11 mouse cellular contexts compared by ENCODE assay signal in the genomic region with DNA sequence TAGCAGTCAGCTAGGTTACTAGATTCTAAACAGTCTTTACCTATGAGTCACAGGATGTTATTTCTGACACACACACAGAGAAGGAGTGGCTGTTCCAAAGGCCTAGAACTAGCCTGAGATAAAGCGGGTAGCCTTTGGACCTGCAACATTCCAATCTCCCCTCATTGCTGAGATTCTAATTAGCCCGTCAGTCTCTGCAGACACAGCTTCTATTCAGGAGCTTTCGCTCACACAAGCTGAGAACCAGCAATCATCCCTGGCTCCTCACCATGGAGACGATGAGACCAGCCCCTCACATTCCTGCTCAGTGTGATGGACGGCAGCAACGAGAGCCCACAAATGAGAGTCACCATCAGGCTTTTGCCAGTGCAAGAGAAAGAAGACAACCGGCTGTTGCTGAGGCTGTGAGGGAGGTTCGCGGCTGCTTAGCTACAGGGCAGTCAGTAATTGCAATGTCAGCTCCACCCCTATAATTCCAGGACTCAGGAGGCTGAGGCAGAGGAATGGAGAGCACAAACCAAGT. TPM values are rescaled to one million over a fixed set of nuclear protein-coding genes. Genes with fewer than 3 reads are reported as not detected.
DNase-seq lines count a peak whose midpoint lies in the region; ATAC-seq lines count a peak whose summit lies in the region.
"Had no signal": no experiment of that assay in that cellular context is flagged by ENCODE, and none has a peak within 500 bp of the region (broad histone marks: within the 10 kb centered on the region; RNA-seq: fewer than 3 reads in every experiment).

No protein-coding gene starts in this region.

- no peak overlapping the region for H3K4me3 ChIP-seq in hindbrain, embryonic 15.5 days
- H3K4me3 ChIP-seq in neural tube, embryonic 13.5 days: no peak overlapping the region
- H3K4me3 ChIP-seq: lung, embryonic 15.5 days had no signal

- H3K4me1 ChIP-seq in hindbrain, embryonic 15.5 days (replicated peaks): 0 out of 2 replicates have a peak, but pooled peaks cover 7% of the 10 kb centered on the region
- peaks cover 34% of the 10 kb centered on the region for H3K4me1 ChIP-seq in neural tube, embryonic 13.5 days (replicated peaks)
- H3K4me1 ChIP-seq: lung, embryonic 15.5 days had no signal

- no peak overlapping the region for H3K9ac ChIP-seq in hindbrain, embryonic 15.5 days
- H3K9ac ChIP-seq in neural tube, embryonic 13.5 days: peak overlapping the region; percentile 23; the same call in 1 of the 2 replicates
- H3K9ac ChIP-seq: lung, embryonic 15.5 days had no signal

- no peaks in the 10 kb centered on the region for H3K9me3 ChIP-seq in hindbrain, embryonic 15.5 days
- H3K9me3 ChIP-seq in neural tube, embryonic 13.5 days: no peaks in the 10 kb centered on the region
- H3K9me3 ChIP-seq: lung, embryonic 15.5 days had no signal

- 6% methylated on average over 9 of the region's 9 CpGs for WGBS in hindbrain, embryonic 15.5 days
- 6% methylated on average over 9 of the region's 9 CpGs for WGBS in neural tube, embryonic 13.5 days

- H3K4me2 ChIP-seq in hindbrain, embryonic 15.5 days: no peak overlapping the region
- no peak overlapping the region for H3K4me2 ChIP-seq in neural tube, embryonic 13.5 days
- H3K4me2 ChIP-seq: lung, embryonic 15.5 days had no signal

- DNase-seq in kidney, postnatal 10 days: peak; percentile 20
- no peak for DNase-seq in kidney, postnatal 14 days
- DNase-seq in embryo, embryonic 10 days (ENCODE audit: low spot score): peak; percentile 86
- no peak for DNase-seq in B cell, adult 2 months
- no peak for DNase-seq in lung, postnatal 10 days
- DNase-seq: kidney, postnatal 36 days had no signal

- no peaks in the 10 kb centered on the region for H3K36me3 ChIP-seq in hindbrain, embryonic 15.5 days
- no peaks in the 10 kb centered on the region for H3K36me3 ChIP-seq in neural tube, embryonic 13.5 days
- H3K36me3 ChIP-seq: lung, embryonic 15.5 days had no signal

- no peaks in the 10 kb centered on the region for H3K27me3 ChIP-seq in hindbrain, embryonic 15.5 days
- H3K27me3 ChIP-seq in neural tube, embryonic 13.5 days: no peaks in the 10 kb centered on the region
- H3K27me3 ChIP-seq: lung, embryonic 15.5 days had no signal

- no peak overlapping the region for H3K27ac ChIP-seq in hindbrain, embryonic 15.5 days (replicated peaks)
- H3K27ac ChIP-seq in neural tube, embryonic 13.5 days (replicated peaks): peak overlapping the region; percentile 33; the same call in 1 of the 2 replicates
- H3K27ac ChIP-seq: lung, embryonic 15.5 days had no signal

- ATAC-seq in hindbrain, embryonic 15.5 days (ENCODE audit: low FRiP score, low read depth): peak; percentile 81
- ATAC-seq in neural tube, embryonic 13.5 days (ENCODE audit: low read depth): peak; percentile 61
- ATAC-seq in megakaryocyte-erythroid progenitor cell, adult 5-6 weeks (replicated peaks; ENCODE audit: low FRiP score, low TSS enrichment, poor library complexity, severe bottlenecking): no peak

RNA-seq across cellular contexts. Expression of a gene that starts 6.8 kb away (rescaled TPM):
- 15.9 and 18.4 TPM in 2 replicates for polyA plus RNA-seq in hindbrain, embryonic 15.5 days (2015; fragmentation: Nextera tagmentation; extraction: Ambion mirVana)
- 13.3 and 15.1 TPM in 2 replicates for polyA plus RNA-seq in neural tube, embryonic 13.5 days (2015; fragmentation: Nextera tagmentation; extraction: Ambion mirVana)
- total RNA-seq in megakaryocyte-erythroid progenitor cell, adult 5-6 weeks (2014; fragmentation: Nextera tagmentation): 5.2 and 8.8 TPM in 2 replicates
- 46.8 and 67.2 TPM in 2 replicates for total RNA-seq in megakaryocyte-erythroid progenitor cell, adult 5-6 weeks (2017)

RNA-seq across cellular contexts. Expression of a gene that starts 11.3 kb away (rescaled TPM):
- not detected in 2 replicates for polyA plus RNA-seq in hindbrain, embryonic 15.5 days (2015; fragmentation: Nextera tagmentation; extraction: Ambion mirVana)
- polyA plus RNA-seq in neural tube, embryonic 13.5 days (2015; fragmentation: Nextera tagmentation; extraction: Ambion mirVana): not detected in 2 replicates
- total RNA-seq in megakaryocyte-erythroid progenitor cell, adult 5-6 weeks (2014; fragmentation: Nextera tagmentation): not detected in 2 replicates
- 0.38 TPM in 1 of 2 replicates, not detected in the other for total RNA-seq in megakaryocyte-erythroid progenitor cell, adult 5-6 weeks (2017)
- total RNA-seq: ES-E14 had no signal
- polyA plus RNA-seq: lung, embryonic 15.5 days had no signal

Comparison
In these comparisons a context has a peak if more than half of its experiments do, and no peak if none do; other contexts are left out.
1. DNase-seq: peak in kidney, postnatal 10 days (single experiment) and embryo, embryonic 10 days (single experiment); none in kidney, postnatal 14 days (single experiment), B cell, adult 2 months (0 of 2) and lung, postnatal 10 days (single experiment).